Mouse (Mus musculus) megakaryocyte progenitor cell, adult 5-6 weeks (primary cell): ENCODE data around the gene Sox6. TPM values are rescaled to one million over a fixed set of nuclear protein-coding genes. Genes with fewer than 3 reads are reported as not detected.
A peak's percentile ranks its signal among the peaks of the same experiment; 100 is the strongest.

Experiments
- ATAC-seq: replicated peaks from 2 replicates; pipeline ENCODE4 v1.8.0; 2016; ENCODE audit warnings: mild to moderate bottlenecking, moderate TSS enrichment, inconsistent platforms; ENCODE audit not compliant: poor library complexity
- total RNA-seq, 2 experiments: library from RNA; stranded (forward) in 1 of 2; stranded (reverse) in 1 of 2; fragments of 157-497, 149-512 nt in 1 of 2; fragments of 200-1000 nt in 1 of 2; gene quantifications; 2 replicates each; pipeline versions ENCODE4 v1.2.3 to v1.2.4; 2015 to 2017

The Sox6 gene
- total RNA-seq, 2 experiments from 2014 or later = 1.8 TPM

GRCm38 (mm10) chr7:115903368-115903767 lies 135.2 kb downstream of the Sox6 start:
- no peak for ATAC-seq

- ATAC-seq = peak; percentile 47
Measured at GRCm38 (mm10) chr7:115895831-115896230, 142.8 kb downstream of the Sox6 start.

GRCm38 (mm10) chr7:115895028-115895671 lies 143.4 kb downstream of the Sox6 start:
- ATAC-seq = peak; percentile 92

- ATAC-seq = no peak
Measured at GRCm38 (mm10) chr7:115891482-115891881, 147.1 kb downstream of the Sox6 start.

- ATAC-seq = no peak
Measured at GRCm38 (mm10) chr7:115889926-115890325, 148.7 kb downstream of the Sox6 start.

- peak; percentile 26; the same call in 1 of the 2 replicates for ATAC-seq
Measured at GRCm38 (mm10) chr7:115888561-115888960, 150.0 kb downstream of the Sox6 start.

- ATAC-seq = peak; percentile 67
Measured at GRCm38 (mm10) chr7:115888120-115888519, 150.5 kb downstream of the Sox6 start.

GRCm38 (mm10) chr7:115872903-115873302 lies 165.7 kb downstream of the Sox6 start:
- peak; percentile 34; the same call in 1 of the 2 replicates for ATAC-seq

GRCm38 (mm10) chr7:115868504-115868903 lies 170.1 kb downstream of the Sox6 start:
- ATAC-seq = no peak

- no peak for ATAC-seq
Measured at GRCm38 (mm10) chr7:115867518-115868270, 170.9 kb downstream of the Sox6 start.

- ATAC-seq = no peak
Measured at GRCm38 (mm10) chr7:115866698-115867500, 171.7 kb downstream of the Sox6 start.

- ATAC-seq = no peak
Measured at GRCm38 (mm10) chr7:115865979-115866697, 172.5 kb downstream of the Sox6 start.

GRCm38 (mm10) chr7:115865231-115865630 lies 173.4 kb downstream of the Sox6 start:
- ATAC-seq = no peak

GRCm38 (mm10) chr7:115864411-115864810 lies 174.2 kb downstream of the Sox6 start:
- 0 out of 2 replicates have a peak, but pooled peaks have one; percentile 20 for ATAC-seq

- ATAC-seq = no peak
Measured at GRCm38 (mm10) chr7:115859691-115860401, 178.8 kb downstream of the Sox6 start.

- ATAC-seq = no peak
Measured at GRCm38 (mm10) chr7:115851131-115851530, 187.5 kb downstream of the Sox6 start.

- peak; percentile 63 for ATAC-seq
Measured at GRCm38 (mm10) chr7:115845791-115846366, 192.7 kb downstream of the Sox6 start.

- peak; percentile 55 for ATAC-seq
Measured at GRCm38 (mm10) chr7:115844910-115845309, 193.7 kb downstream of the Sox6 start.

GRCm38 (mm10) chr7:115844431-115844830 lies 194.2 kb downstream of the Sox6 start:
- peak; percentile 62 for ATAC-seq

GRCm38 (mm10) chr7:115842251-115842650 lies 196.3 kb downstream of the Sox6 start:
- no peak for ATAC-seq
